Mouse (Mus musculus) cerebral cortex, adult 2 months (tissue): ENCODE data around the gene Prg2.

Experiments used
- WGBS: fragments of 180-500 bp; shearing (Covaris S2); methylation state at CpG from one replicate; pipeline ENCODE4 v1.1.7; 2018; 5-methylcytosine and 5-hydroxymethylcytosine counted together

Gene Prg2

DNA sequence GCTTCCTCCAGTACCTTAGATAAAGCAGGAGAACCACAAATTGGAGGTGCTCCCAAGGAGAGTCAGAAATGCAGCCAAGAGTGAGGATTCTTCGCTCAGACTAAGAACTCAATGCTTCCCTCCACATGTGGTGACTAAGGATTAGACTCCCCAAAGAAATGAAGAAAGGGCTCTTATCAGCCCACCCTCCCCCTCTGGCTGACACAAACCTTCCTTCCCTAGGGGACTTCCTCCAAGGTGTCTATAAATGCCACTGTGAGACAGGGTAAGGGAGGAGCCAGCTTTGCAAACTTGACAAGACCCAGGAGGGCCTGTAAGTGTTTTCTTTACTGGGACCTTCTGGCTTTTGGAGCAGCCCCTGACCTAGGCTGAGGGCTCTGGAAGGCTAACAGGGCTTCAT is at the start of gene Prg2:
Gene Prg2 (plus strand): TSS at position 274 of the 400 bp plus-strand sequence.
- WGBS, result 68% methylated on average over 1 of the region's 1 CpGs

DNA sequence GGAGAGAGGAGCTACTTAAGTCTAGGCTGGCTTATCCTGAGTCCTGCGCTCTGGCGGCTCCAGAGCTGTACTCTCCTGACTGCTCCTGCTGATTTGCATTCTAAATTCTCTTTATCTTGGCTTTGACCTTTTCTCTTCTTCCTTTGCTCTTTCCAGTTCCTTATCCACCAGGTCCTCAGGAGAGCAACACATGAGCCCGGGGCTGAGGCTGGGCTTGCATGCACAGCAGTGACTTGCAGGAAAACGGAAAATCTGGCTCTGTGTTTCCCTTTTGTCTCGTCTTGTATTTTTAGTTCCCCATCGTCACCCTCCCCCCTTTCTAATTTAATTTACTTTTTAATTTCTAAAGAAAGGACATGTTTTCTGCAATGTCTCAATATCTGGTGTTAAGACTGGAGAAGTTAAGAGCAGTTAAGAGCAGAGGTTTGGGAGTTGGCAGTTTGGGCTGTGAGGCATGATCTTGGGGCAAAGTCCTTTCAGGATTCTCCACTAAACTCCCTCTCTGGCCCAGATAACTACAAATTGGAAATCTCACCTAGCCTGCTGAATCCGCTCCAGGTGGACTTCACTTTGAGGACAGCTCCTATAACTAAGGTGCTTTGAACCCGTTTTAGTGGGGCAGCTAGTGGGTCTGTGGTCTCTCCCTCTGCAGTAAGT is 46.1 kb upstream of the Prg2 start:
- WGBS, result 75% methylated on average over 8 of the region's 8 CpGs

DNA sequence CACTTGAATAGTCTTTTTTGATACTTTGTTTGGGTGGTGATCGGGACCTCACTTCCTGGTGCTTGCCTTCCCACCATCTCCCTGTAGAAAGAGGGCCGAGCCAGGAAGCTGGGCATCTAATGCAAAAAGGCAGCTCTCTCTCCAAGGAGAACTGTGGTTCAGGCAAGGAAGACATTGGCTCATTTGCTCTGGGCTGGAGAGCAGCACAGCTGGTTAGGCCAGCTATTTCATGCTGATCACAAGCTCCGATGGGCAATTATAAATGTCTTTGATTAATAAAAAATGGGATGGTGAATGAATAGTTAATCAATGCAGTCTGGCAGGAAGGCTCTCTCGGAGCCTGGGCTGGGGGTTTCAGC is 45.6 kb upstream of the Prg2 start:
- WGBS, result 71% methylated on average over 4 of the region's 4 CpGs

DNA sequence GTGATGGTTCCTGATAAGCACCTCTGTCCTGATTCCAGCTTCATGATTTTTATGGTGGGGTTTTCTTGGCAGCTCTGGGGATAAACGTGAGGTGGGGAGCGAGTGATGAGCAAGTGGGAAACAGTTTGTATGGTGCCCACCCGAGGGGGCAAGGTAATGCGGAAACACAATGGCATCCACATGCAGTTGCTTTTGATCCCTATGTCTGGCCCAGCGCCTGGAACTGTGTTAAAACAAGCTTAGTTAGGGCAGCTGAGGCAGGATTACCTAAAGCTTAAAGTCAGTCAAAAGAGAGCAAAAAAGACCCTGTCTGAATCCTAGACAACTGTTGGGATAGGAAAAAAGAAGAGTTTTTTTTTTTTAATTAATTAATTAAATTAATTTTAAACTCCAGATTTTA is 45.2 kb upstream of the Prg2 start:
- WGBS, result 72% methylated on average over 5 of the region's 5 CpGs

- WGBS, result 31% methylated on average over 38 of the region's 38 CpGs
Observed at GRCm38 (mm10) chr2:84936474-84937429, 43.5 kb upstream of the Prg2 start, which contains the start of gene Slc43a3. TSS of gene Slc43a3 (plus strand) at chr2:84936579.

- 54% methylated on average over 3 of the region's 3 CpGs for WGBS
Observed at GRCm38 (mm10) chr2:84937491-84938150, 42.6 kb upstream of the Prg2 start.

- 75% methylated on average over 5 of the region's 5 CpGs for WGBS
Observed at GRCm38 (mm10) chr2:84938249-84938946, 41.9 kb upstream of the Prg2 start.

DNA sequence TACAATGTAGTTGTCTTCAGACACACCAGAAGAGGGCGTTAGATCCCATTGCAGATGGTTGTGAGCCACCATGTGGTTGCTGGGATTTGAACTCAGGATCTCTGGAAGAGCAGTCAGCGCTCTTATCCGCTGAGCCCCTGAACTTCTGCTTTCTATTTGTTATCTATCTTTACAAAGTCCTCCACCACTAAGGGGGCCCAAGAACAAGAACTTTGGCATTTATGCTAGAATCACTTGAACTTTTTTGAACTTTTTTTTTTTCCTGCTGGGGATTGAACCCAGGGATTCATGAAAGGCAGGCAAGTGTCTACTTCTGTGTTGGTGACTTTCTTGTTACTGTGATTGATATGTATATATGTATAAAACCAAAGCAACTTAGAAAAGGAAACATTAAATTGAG is 41.0 kb upstream of the Prg2 start:
- 91% methylated on average over 3 of the region's 3 CpGs for WGBS

DNA sequence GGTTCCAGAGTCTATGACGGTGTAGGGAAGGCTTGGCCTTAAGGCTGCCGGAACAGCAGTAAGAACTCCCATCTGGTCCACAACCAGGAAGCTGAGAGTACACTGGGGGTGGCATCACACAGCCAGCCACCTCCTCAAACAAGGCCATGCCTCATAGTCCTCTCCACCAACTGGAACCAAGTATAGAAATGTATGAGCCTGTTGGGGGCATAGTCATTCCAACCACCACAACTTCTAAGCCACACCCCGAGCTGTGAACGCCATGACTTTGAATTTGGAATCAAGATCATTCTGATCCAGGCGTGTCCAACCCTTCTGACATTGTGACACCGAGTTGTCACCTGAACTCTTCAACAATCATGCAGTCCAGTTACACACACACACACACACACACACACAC is 40.5 kb upstream of the Prg2 start:
- WGBS, result 85% methylated on average over 6 of the region's 6 CpGs

DNA sequence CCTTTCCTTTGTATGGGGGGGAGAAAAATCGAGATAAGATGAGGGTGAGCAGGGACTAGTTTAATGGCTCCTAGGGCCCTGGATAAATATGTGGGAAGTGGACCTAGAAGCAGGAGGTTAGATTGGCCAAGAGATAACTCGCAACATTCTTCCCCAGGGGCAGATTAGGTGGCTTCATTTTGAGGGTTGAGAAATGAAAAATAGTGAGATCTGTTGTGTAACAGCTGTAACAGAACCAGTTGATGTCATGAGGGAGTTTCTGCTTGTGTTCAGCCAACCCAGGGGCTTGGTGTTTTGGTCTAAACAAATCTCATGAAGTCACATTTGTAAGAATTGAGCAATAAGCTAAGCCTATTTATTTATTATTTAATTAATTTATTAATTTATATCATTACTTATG is 38.9 kb upstream of the Prg2 start:
- WGBS, result 84% methylated on average over 2 of the region's 2 CpGs

- 94% methylated on average over 4 of the region's 4 CpGs for WGBS
Observed at GRCm38 (mm10) chr2:84941795-84942194, 38.5 kb upstream of the Prg2 start.

- WGBS, result 74% methylated on average over 3 of the region's 3 CpGs
Observed at GRCm38 (mm10) chr2:84947154-84947771, 33.0 kb upstream of the Prg2 start.

GRCm38 (mm10) chr2:84948252-84948651 is 32.0 kb upstream of the Prg2 start:
- 83% methylated on average over 7 of the region's 7 CpGs for WGBS

DNA sequence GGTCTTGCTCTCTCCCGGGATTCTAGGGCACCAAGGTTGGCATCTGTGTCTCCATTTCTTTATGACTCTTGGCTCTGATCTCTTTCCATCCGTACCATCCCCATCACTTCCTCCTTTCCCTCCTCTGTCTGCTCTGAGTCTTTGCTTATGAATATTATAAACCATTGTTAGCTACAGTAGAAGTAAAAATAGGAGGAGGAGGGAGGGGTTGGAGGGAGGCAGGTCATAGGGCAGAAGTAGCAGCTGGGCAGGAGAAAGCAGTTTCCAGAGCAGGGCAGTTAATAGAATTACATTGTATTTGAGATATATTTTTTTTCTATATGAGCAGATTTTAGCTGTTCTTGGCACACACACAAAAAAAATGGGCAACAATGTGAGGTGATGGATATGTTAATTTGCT is 31.5 kb upstream of the Prg2 start:
- WGBS, result 57% methylated on average over 2 of the region's 2 CpGs

- 64% methylated on average over 8 of the region's 8 CpGs for WGBS
Observed at GRCm38 (mm10) chr2:84951027-84951426, 29.2 kb upstream of the Prg2 start.

GRCm38 (mm10) chr2:84952251-84952650 is 28.0 kb upstream of the Prg2 start:
- 62% methylated on average over 1 of the region's 1 CpGs for WGBS

DNA sequence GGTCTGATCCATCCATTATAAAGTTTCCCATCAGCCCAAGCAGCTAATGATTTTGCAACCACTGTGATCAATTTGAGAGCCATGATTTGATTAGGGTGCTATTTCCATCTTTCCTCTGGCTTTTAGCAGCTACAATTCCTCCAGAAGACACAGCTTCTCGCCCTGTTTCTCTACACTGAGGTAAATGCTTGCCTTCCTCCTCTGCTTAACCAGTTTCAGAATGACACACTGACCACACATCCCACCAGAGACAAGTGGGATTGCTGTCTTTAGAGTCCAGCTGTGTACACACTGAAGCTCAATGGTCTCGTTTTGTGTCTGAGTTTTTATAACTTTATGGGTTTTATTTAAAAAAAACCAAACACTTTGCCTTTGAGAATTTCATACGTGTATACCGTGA is 27.6 kb upstream of the Prg2 start:
- WGBS, result 73% methylated on average over 4 of the region's 4 CpGs

- 96% methylated on average over 9 of the region's 9 CpGs for WGBS
Observed at GRCm38 (mm10) chr2:84955435-84955834, 24.8 kb upstream of the Prg2 start.

DNA sequence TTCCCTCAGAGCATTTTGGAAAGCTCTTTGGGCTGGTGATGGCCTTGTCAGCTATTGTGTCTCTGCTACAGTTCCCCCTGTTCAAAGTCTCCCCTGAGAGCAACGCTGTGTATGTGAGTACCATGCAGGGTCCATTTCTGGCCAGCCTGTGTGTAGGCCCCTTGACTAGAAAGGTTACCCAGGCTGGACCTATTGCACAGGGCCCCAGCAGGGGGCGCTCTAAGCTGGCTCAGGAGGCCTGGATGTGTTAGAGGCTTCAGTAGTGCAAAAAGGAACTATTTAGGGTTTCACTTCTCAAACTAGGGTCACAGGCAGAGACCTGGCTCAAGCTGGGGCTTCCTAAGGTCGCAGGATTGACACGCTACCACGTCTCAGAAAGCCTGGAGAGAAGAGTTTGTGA is 24.0 kb upstream of the Prg2 start:
- 62% methylated on average over 5 of the region's 5 CpGs for WGBS

DNA sequence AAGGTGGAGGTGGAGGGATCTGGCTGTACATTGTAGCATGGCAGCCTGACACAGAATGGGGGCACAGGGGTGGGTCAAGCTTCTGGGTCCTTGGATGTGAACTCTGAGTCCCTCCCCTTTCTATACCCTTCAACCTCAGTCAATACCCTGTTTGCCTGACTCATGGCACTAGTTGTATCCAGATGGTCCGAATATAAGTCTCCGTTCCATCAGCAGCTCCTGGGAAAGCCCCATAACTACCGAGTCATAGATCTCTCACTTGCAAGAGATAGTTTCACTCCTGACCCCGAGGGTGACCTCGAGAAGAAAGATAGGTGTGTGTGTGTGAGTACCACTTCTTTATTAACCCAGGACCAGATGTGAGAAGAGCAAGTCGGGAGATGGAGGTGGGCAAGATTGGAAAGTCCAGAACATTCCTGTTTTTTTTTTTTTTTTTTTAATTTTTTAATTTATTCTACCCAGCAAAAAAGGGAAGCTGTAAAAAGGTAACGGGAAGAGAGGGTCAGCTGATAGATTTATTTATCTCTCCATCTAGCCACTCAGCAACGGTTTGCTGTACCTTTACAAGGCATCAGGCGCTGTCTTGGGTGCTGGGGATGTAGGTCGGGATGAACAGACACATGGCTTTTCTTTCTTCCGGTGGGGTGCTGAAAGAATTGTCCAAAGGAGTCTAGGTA is 21.5 kb upstream of the Prg2 start:
- WGBS, result 91% methylated on average over 11 of the region's 11 CpGs

GRCm38 (mm10) chr2:84961300-84961699 is 19.0 kb upstream of the Prg2 start:
- 77% methylated on average over 2 of the region's 2 CpGs for WGBS
